21 mouse cellular contexts compared by ENCODE assay signal in the genomic region with DNA sequence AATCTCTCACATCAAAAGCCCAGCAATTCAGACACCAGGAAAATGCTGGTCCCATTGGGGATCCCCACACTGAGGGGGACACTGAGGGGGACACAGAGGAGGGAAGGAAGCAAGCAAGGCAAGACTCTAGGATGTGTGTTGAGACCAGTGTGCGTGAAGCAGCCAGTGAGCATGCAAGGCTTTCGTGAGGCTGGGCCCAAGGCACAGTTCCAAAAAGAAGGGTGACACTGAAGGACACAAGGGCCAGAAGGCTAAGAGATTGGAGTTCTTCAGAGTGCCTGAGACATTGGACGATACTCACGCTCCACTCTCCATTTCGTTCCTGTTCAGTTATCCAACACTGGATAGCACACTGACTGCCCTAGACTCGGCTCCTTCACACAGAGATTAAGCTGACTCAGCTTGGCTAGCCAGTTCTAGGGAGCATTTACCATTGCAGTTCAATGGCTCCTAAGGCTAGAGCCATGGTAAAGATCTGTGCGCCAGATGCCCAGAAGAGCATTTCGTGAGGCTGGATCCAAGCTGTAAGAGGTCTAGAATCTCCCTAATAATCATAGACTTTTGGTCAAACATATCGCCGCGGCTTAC.
DNase-seq lines count a peak whose midpoint lies in the region; ATAC-seq and TF ChIP-seq lines count a peak whose summit lies in the region.
"Had no signal": no experiment of that assay in that cellular context is flagged by ENCODE, and none has a peak within 500 bp of the region (broad histone marks: within the 10 kb centered on the region; RNA-seq: fewer than 3 reads in every experiment).

No protein-coding gene starts in this region.

- no peaks in the 10 kb centered on the region for H3K9me3 ChIP-seq in kidney, embryonic 15.5 days (replicated peaks)
- H3K9me3 ChIP-seq in intestine, embryonic 16.5 days (ENCODE audit: control insufficient read depth, low read length), result no peaks in the 10 kb centered on the region
- no peaks in the 10 kb centered on the region for H3K9me3 ChIP-seq in stomach, postnatal 0 days (ENCODE audit: control insufficient read depth, low read length)
- H3K9me3 ChIP-seq: hindbrain, embryonic 12.5 days; liver, embryonic 12.5 days; midbrain, embryonic 12.5 days had no signal

- H3K9ac ChIP-seq in kidney, embryonic 15.5 days, result no peak overlapping the region
- H3K9ac ChIP-seq in intestine, embryonic 16.5 days (ENCODE audit: low read depth, low read length), result no peak overlapping the region
- H3K9ac ChIP-seq in stomach, postnatal 0 days (ENCODE audit: low read length), result no peak overlapping the region
- H3K9ac ChIP-seq: hindbrain, embryonic 12.5 days; liver, embryonic 12.5 days; midbrain, embryonic 12.5 days had no signal

- no peaks in the 10 kb centered on the region for H3K27me3 ChIP-seq in kidney, embryonic 15.5 days
- H3K27me3 ChIP-seq in intestine, embryonic 16.5 days (replicated peaks; ENCODE audit: control insufficient read depth, insufficient read depth, low read length), result no peaks in the 10 kb centered on the region
- no peaks in the 10 kb centered on the region for H3K27me3 ChIP-seq in stomach, postnatal 0 days (ENCODE audit: control insufficient read depth, insufficient read depth, low read length)
- H3K27me3 ChIP-seq: hindbrain, embryonic 12.5 days had no signal

- H3K4me3 ChIP-seq in kidney, embryonic 15.5 days (replicated peaks), result no peak overlapping the region
- H3K4me3 ChIP-seq in intestine, embryonic 16.5 days (ENCODE audit: low read length), result no peak overlapping the region
- no peak overlapping the region for H3K4me3 ChIP-seq in stomach, postnatal 0 days (ENCODE audit: low read depth, low read length)
- H3K4me3 ChIP-seq: hindbrain, embryonic 12.5 days; liver, embryonic 12.5 days; midbrain, embryonic 12.5 days had no signal

- H3K36me3 ChIP-seq in kidney, embryonic 15.5 days, result no peaks in the 10 kb centered on the region
- no peaks in the 10 kb centered on the region for H3K36me3 ChIP-seq in intestine, embryonic 16.5 days (ENCODE audit: control insufficient read depth, insufficient read depth, low read length)
- no peaks in the 10 kb centered on the region for H3K36me3 ChIP-seq in stomach, postnatal 0 days (ENCODE audit: control insufficient read depth, insufficient read depth, low read length)
- H3K36me3 ChIP-seq: hindbrain, embryonic 12.5 days; liver, embryonic 12.5 days; midbrain, embryonic 12.5 days had no signal

- TF ChIP-seq EP300 in stomach, postnatal 0 days (optimal IDR thresholded peaks at IDR 0.05), result no peak

- no peak overlapping the region for H3K4me2 ChIP-seq in kidney, embryonic 15.5 days
- no peak overlapping the region for H3K4me2 ChIP-seq in intestine, embryonic 16.5 days (ENCODE audit: low read depth, low read length)
- no peak overlapping the region for H3K4me2 ChIP-seq in stomach, postnatal 0 days (replicated peaks; ENCODE audit: low read depth)
- H3K4me2 ChIP-seq: hindbrain, embryonic 12.5 days; liver, embryonic 12.5 days; midbrain, embryonic 12.5 days had no signal

- no peak for ATAC-seq in kidney, embryonic 15.5 days (replicated peaks; ENCODE audit: low FRiP score)
- ATAC-seq in intestine, embryonic 16.5 days, result no peak
- ATAC-seq in stomach, postnatal 0 days (ENCODE audit: low FRiP score, low TSS enrichment), result no peak
- ATAC-seq: activated CD4-positive, CD25-positive, alpha-beta regulatory T cell, adult 4 months; forebrain, embryonic 14.5 days; liver, embryonic 12.5 days had no signal

- peaks cover 76% of the 10 kb centered on the region for H3K4me1 ChIP-seq in kidney, embryonic 15.5 days
- H3K4me1 ChIP-seq in intestine, embryonic 16.5 days (ENCODE audit: control insufficient read depth, insufficient read depth, low read length), result peaks cover 32% of the 10 kb centered on the region
- H3K4me1 ChIP-seq in stomach, postnatal 0 days (replicated peaks; ENCODE audit: control insufficient read depth, insufficient read depth), result peaks cover 7% of the 10 kb centered on the region

- H3K27ac ChIP-seq in kidney, embryonic 15.5 days, result peak overlapping the region; percentile 68
- peak overlapping the region; percentile 15; the same call in 1 of the 2 replicates for H3K27ac ChIP-seq in intestine, embryonic 16.5 days (ENCODE audit: low read length)
- H3K27ac ChIP-seq in stomach, postnatal 0 days (replicated peaks), result peak overlapping the region; percentile 56; the same call in 1 of the 2 replicates
- H3K27ac ChIP-seq: hindbrain, embryonic 12.5 days; liver, embryonic 12.5 days; midbrain, embryonic 12.5 days had no signal

- no peak for TF ChIP-seq CTCF in stomach, postnatal 0 days (IDR thresholded peaks at IDR 0.05; ENCODE audit: low read depth)

- peak; percentile 88 for DNase-seq in heart, adult 11 months
- DNase-seq in heart, adult 18-20 months, result no peak
- no peak for DNase-seq in kidney, adult 11 months
- DNase-seq in stomach, postnatal 0 days (ENCODE audit: low spot score), result no peak
- DNase-seq in ovary, postnatal 36 days (ENCODE audit: low spot score), result no peak
- DNase-seq in gastrocnemius, postnatal 4 days (ENCODE audit: low spot score in 2 of 2), result no peak
- DNase-seq: cerebellum, adult 11-12 months; cerebellum, postnatal 10 days; gastrocnemius, postnatal 14 days; lung, adult 18-20 months; lung, postnatal 14 days; right cerebral cortex, postnatal 14 days; thymus, adult 18-20 months; thymus, postnatal 36 days had no signal

- WGBS in kidney, embryonic 15.5 days, result 95% methylated on average over 11 of the region's 11 CpGs
- WGBS in intestine, embryonic 16.5 days, result 95% methylated on average over 11 of the region's 11 CpGs
- 93% methylated on average over 11 of the region's 11 CpGs for WGBS in stomach, postnatal 0 days

Comparison
In these comparisons a context has a peak if more than half of its experiments do, and no peak if none do; other contexts are left out.
1. H3K27ac ChIP-seq: peak in every context shown above with its lines; median percentile 68 in kidney, embryonic 15.5 days; 56 in stomach, postnatal 0 days; 15 in intestine, embryonic 16.5 days.